Mouse (Mus musculus) CH12.LX (cell line): ENCODE data around the gene Slc7a15. TPM values are rescaled to one million over a fixed set of nuclear protein-coding genes. Genes with fewer than 3 reads are reported as not detected.
A peak's percentile ranks its signal among the peaks of the same experiment; 100 is the strongest.
"Not testable (repeated sequence)": the region's sequence is repeated elsewhere in the genome, so short reads cannot be mapped to it uniquely, and the experiment has no call there.

Source experiments
- DNase-seq: peaks from one replicate; pipeline ENCODE4 v3.0.0-alpha.2; 2013; ENCODE audit errors: extremely low read depth
- H3K27ac ChIP-seq: 2 replicates; pipeline ENCODE4 v1.5.1; 2012; ENCODE audit warnings: low read depth, mild to moderate bottlenecking, control low read depth, moderate library complexity; ENCODE audit not compliant: insufficient read depth
- H3K27me3 ChIP-seq: replicated peaks from 2 replicates; pipeline ENCODE3; 2012; ENCODE audit warnings: inconsistent platforms
- H3K36me3 ChIP-seq, 2 experiments: replicated peaks in 1 of 2; 2 replicates each; pipeline versions ENCODE3 to v1.6.1; 2012; ENCODE audit warnings: inconsistent platforms in 1 of 2, low read length in 1 of 2, mild to moderate bottlenecking in 1 of 2, mixed read lengths in 1 of 2, moderate library complexity in 1 of 2; ENCODE audit not compliant: control insufficient read depth in 1 of 2, insufficient read depth in 1 of 2
- H3K4me1 ChIP-seq, 2 experiments: 2 replicates each; pipeline ENCODE4 v1.6.1; 2012; ENCODE audit warnings: inconsistent platforms in 1 of 2, moderate library complexity in 1 of 2; ENCODE audit not compliant: insufficient read depth in 2 of 2, control insufficient read depth in 1 of 2
- H3K4me2 ChIP-seq: 2 replicates; pipeline ENCODE4 v1.6.1; 2012; ENCODE audit warnings: low read depth, mild to moderate bottlenecking, control low read depth; ENCODE audit not compliant: poor library complexity, insufficient read depth, severe bottlenecking
- H3K4me3 ChIP-seq, 3 experiments: fragments of 150-350 bp in 1 of 3; sonication (generic) in 1 of 3; replicated peaks in 1 of 3; 2 replicates each; pipeline versions ENCODE3 to v1.5.1; 2011 to 2012; ENCODE audit warnings: low read depth in 2 of 3, low read length in 2 of 3, mild to moderate bottlenecking in 2 of 3, moderate library complexity in 2 of 3, control low read depth in 1 of 3, improper control_type of control experiment in 1 of 3, inconsistent platforms in 1 of 3, mixed read lengths in 1 of 3; ENCODE audit not compliant: poor library complexity in 1 of 3
- H3K79me2 ChIP-seq: replicated peaks from 2 replicates; pipeline ENCODE4 v1.6.1; 2012; ENCODE audit warnings: mild to moderate bottlenecking, moderate library complexity; ENCODE audit not compliant: control insufficient read depth, poor library complexity, insufficient read depth, severe bottlenecking; ENCODE audit errors: extremely low read depth
- H3K9ac ChIP-seq: 2 replicates; pipeline ENCODE4 v1.6.1; 2012; ENCODE audit warnings: low read depth, mild to moderate bottlenecking, control low read depth, moderate library complexity; ENCODE audit not compliant: insufficient read depth
- H3K9me3 ChIP-seq: replicated peaks from 2 replicates; pipeline ENCODE3; 2012; ENCODE audit warnings: low read length, inconsistent platforms, mixed read lengths
- BHLHE40 ChIP-seq: IDR thresholded peaks from 2 replicates; pipeline ENCODE4 v1.6.1; 2011; ENCODE audit warnings: mild to moderate bottlenecking, low read depth, low read length, improper control_type of control experiment
- CHD2 ChIP-seq: IDR thresholded peaks from 2 replicates; pipeline ENCODE4 v1.6.1; 2011; ENCODE audit warnings: low read length, improper control_type of control experiment
- E2F4 ChIP-seq: IDR thresholded peaks from 2 replicates; pipeline ENCODE4 v1.6.1; 2011; ENCODE audit warnings: low read depth, low read length, improper control_type of control experiment; ENCODE audit not compliant: insufficient replicate concordance
- GABPA ChIP-seq: IDR thresholded peaks from 2 replicates; pipeline ENCODE4 v1.6.1; 2012; ENCODE audit warnings: low read depth, low read length, improper control_type of control experiment, inconsistent platforms; ENCODE audit not compliant: insufficient replicate concordance
- IRF4 ChIP-seq: IDR thresholded peaks from 2 replicates; pipeline ENCODE4 v1.6.1; 2014; ENCODE audit warnings: low read depth, mild to moderate bottlenecking, inconsistent platforms, low read length, improper control_type of control experiment
- KAT2A ChIP-seq: IDR thresholded peaks from 2 replicates; pipeline ENCODE4 v1.6.1; 2012; ENCODE audit warnings: low read length, improper control_type of control experiment, inconsistent platforms; ENCODE audit not compliant: insufficient replicate concordance
- MYC ChIP-seq: IDR thresholded peaks from 2 replicates; pipeline ENCODE4 v1.6.1; 2011; ENCODE audit warnings: low read depth, mild to moderate bottlenecking, improper control_type of control experiment, low read length
- NELFE ChIP-seq: IDR thresholded peaks from 2 replicates; pipeline ENCODE4 v1.6.1; 2011; ENCODE audit warnings: low read depth, low read length, improper control_type of control experiment
- NRF1 ChIP-seq: IDR thresholded peaks from 2 replicates; pipeline ENCODE4 v1.6.1; 2014; ENCODE audit warnings: low read depth, mild to moderate bottlenecking, inconsistent platforms, low read length, improper control_type of control experiment, moderate library complexity
- PAX5 ChIP-seq: IDR thresholded peaks from 2 replicates; pipeline ENCODE4 v1.6.1; 2012; ENCODE audit warnings: low read length, inconsistent platforms, mixed read lengths
- POLR2A ChIP-seq: IDR thresholded peaks from 2 replicates; pipeline ENCODE4 v1.6.1; 2011; ENCODE audit warnings: low read depth, mild to moderate bottlenecking, improper control_type of control experiment, low read length
- RCOR1 ChIP-seq: conservative IDR thresholded peaks from 2 replicates; pipeline ENCODE4 v1.6.1; 2012; ENCODE audit warnings: low read depth, mild to moderate bottlenecking, inconsistent platforms, low read length, improper control_type of control experiment
- SIN3A ChIP-seq: IDR thresholded peaks from 2 replicates; pipeline ENCODE4 v1.6.1; 2012; ENCODE audit warnings: low read length, improper control_type of control experiment, inconsistent platforms
- TBP ChIP-seq: conservative IDR thresholded peaks from 2 replicates; pipeline ENCODE4 v1.6.1; 2011; ENCODE audit warnings: low read depth, low read length, improper control_type of control experiment
- UBTF ChIP-seq: IDR thresholded peaks from 2 replicates; pipeline ENCODE4 v1.6.1; 2012; ENCODE audit warnings: low read depth, mild to moderate bottlenecking, inconsistent platforms, low read length, improper control_type of control experiment, moderate library complexity
- USF1 ChIP-seq: IDR thresholded peaks from 2 replicates; pipeline ENCODE4 v1.6.1; 2014; ENCODE audit warnings: low read depth, mild to moderate bottlenecking, inconsistent platforms, low read length, improper control_type of control experiment
- ZNF384 ChIP-seq: IDR thresholded peaks from 2 replicates; pipeline ENCODE4 v1.6.1; 2012; ENCODE audit warnings: low read depth, low read length, improper control_type of control experiment, inconsistent platforms
- dilution Hi-C: fragments of 300-500 bp; cut with MboI; formaldehyde crosslinking; loops from 2 replicates; pipeline ENCODE4 v1.14.3; 2020; ENCODE audit warnings: low sequenced_read_pairs; ENCODE audit not compliant: extremely low pct_unique_long_range_greater_than_20kb, extremely low pct_ligation_motif_present
- in situ Hi-C: fragments of 300-500 bp; cut with MboI; formaldehyde crosslinking; loops from 3 replicates; pipeline ENCODE4 v1.14.3; 2019; ENCODE audit warnings: low sequenced_read_pairs, low pct_ligation_motif_present, low pct_unique_long_range_greater_than_20kb, mixed read lengths
- polyA plus RNA-seq: library from polyadenylated mRNA; unstranded; fragments of >175 nt; gene quantifications from 2 replicates; pipeline ENCODE4 v1.2.1, GENCODE M21; 2012; ENCODE audit warnings: low read depth; ENCODE audit not compliant: insufficient read length
- total RNA-seq, 2 experiments: library from RNA; depleted of rRNA; stranded (reverse); fragments of 300-350 nt in 1 of 2; fragments of >200 nt in 1 of 2; gene quantifications; 2 replicates each; pipeline ENCODE4 v1.2.3; 2012 to 2014

The Slc7a15 gene
- not detected in 2 replicates for total RNA-seq (2012; rRNA removed)
- not detected in 2 replicates for total RNA-seq (2014; rRNA removed)
- polyA plus RNA-seq = not detected in 2 replicates

DNA sequence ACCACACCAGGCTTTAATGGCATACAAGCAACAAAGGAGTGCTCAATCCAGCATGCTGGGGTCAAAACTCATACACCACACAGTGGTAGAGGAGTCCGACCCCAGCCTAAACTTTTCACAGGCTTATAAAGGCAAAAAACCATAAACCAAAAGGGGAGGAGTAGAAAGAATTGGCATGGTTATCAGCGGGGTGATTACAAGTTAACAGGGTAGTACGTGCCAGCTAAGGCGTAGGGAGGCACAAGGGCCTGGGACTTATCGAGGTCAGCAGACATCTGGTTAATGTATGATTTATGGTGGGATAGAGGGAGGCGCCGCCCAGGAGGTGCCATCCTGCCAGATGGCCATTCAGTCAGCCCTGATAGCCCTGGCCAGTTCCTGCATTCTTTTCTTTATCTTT, at the start of gene Slc7a15:
Gene Slc7a15 (minus strand): TSS at position 101 of the 400 bp plus-strand sequence.
- H3K9me3 ChIP-seq, H3K4me2 ChIP-seq, H3K36me3 ChIP-seq, H3K4me3 ChIP-seq, H3K4me1 ChIP-seq, H3K27me3 ChIP-seq, H3K79me2 ChIP-seq, H3K9ac ChIP-seq, dilution Hi-C loops, DNase-seq, H3K27ac ChIP-seq, in situ Hi-C loops: not testable (repeated sequence)

DNA sequence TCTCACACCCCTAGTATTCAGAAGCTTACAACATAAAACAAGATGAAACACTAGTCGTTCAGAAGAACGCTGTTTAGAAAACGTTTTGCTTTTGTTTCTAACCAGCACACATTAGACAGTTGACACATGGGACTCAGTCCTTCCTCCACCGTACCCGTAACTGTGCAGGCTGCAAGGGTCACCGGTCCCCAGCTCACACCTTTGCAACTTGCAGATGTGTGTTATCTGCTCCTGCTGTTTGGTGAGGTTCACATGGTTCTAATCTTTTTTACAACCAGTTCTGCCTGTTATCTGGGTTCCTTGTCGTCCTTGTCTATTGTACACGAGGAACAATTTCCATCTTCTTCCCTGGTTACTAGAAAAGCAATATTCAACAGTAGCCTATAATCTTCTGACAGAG, 49.3 kb upstream of the Slc7a15 start:
- H3K9me3 ChIP-seq, H3K36me3 ChIP-seq, H3K4me2 ChIP-seq, H3K4me1 ChIP-seq, H3K9ac ChIP-seq, DNase-seq, H3K79me2 ChIP-seq, in situ Hi-C loops, H3K4me3 ChIP-seq, H3K27me3 ChIP-seq, H3K27ac ChIP-seq, dilution Hi-C loops: not testable (repeated sequence)

DNA sequence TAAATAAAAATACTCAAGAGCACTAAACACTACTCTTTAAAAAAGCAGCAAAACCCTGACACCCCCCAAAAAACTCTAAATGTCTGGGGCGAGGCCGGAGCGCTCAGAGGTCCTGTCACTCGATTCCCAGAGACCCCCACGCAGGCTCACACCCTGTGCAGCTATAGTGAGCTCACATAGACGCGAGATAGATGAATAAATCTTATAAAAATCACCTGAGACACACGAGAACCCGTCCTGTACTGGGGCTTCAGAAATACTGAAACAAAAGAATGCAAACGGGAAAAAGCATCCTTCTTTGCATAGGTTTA, 42.5 kb upstream of the Slc7a15 start:
- no peak for DNase-seq
- Histone ChIP-seq H3K27ac (no peak overlapping the region), H3K4me3 (peak overlapping the region; percentile 54 to 92 (median 58)), H3K27me3 (no peaks in the 10 kb centered on the region), H3K79me2 (no peaks in the 10 kb centered on the region), H3K4me1 (peaks cover 0 to 6% of the 10 kb centered on the region in 2 experiments; a peak in 2 of 4 replicates), H3K36me3 (peaks cover 2 to 3% of the 10 kb centered on the region in 2 experiments), H3K9me3 (peaks cover 2% of the 10 kb centered on the region), H3K4me2 (peak overlapping the region; percentile 96), H3K9ac (peak overlapping the region; percentile 96)
- no peak for TF ChIP-seq BHLHE40
- TF ChIP-seq UBTF = no peak
- no peak for TF ChIP-seq ZNF384
- TF ChIP-seq TBP = no peak
- no peak for TF ChIP-seq IRF4
- in situ Hi-C loops = no loop called here
- dilution Hi-C loops = no loop called here

DNA sequence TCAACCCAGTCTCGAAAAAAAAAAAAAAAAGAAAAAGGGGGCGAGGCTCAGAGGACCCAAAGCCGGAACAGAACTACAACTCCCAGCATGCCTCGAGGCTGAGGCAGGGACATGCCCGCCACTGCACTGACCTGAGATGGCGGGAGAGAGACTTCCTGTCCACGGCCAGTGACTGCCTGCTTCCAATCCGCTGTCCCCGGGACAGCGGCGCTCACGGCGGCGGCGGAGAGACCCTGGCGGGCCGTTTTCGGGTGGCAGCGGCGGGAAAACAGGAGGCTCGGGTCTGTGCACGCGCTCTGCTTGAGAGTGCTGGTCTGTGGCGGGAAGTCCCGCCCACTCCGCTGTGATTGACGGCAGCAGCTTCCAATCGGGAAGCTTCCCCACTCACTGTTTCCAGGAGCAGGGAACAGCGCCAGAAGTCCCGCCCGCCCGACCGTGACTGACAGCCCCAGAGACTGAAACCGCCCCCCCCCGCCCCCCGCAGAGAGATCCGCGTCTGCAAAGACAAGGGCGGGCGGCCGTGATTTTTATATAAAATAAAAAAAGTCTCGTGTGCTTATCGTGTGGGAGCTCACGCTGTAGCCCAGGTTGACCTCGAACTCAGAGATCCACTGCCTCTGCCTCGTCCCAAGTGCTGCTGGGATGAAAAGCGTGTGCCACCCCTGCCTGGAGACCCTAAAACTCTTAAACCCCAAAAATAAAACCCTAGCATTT, 42.0 kb upstream of the Slc7a15 start:
- dilution Hi-C loops = no loop called here
- H3K4me2 ChIP-seq = peak overlapping the region; percentile 96
- H3K79me2 ChIP-seq = no peaks in the 10 kb centered on the region
- peaks cover 2% of the 10 kb centered on the region for H3K9me3 ChIP-seq
- H3K9ac ChIP-seq = peak overlapping the region; percentile 96
- H3K27me3 ChIP-seq = no peaks in the 10 kb centered on the region
- peak overlapping the region; percentile 87 for H3K27ac ChIP-seq
- H3K4me3 ChIP-seq = peak overlapping the region; percentile 78 to 92 (median 80)
- peak; percentile 89 for DNase-seq
- peaks cover 2 to 3% of the 10 kb centered on the region in 2 experiments for H3K36me3 ChIP-seq
- in situ Hi-C loops = no loop called here
- peaks cover 0 to 6% of the 10 kb centered on the region in 2 experiments; a peak in 2 of 4 replicates for H3K4me1 ChIP-seq
- peak; percentile 91; the same call in 1 of the 2 replicates for TF ChIP-seq E2F4
- 0 out of 2 replicates have a peak, but pooled peaks have one; percentile 25 for TF ChIP-seq TBP
- TF ChIP-seq GABPA = peak; percentile 31; the same call in 1 of the 2 replicates
- TF ChIP-seq RCOR1 = no peak
- no peak for TF ChIP-seq USF1
- no peak for TF ChIP-seq PAX5
- TF ChIP-seq NELFE = 0 out of 2 replicates have a peak, but pooled peaks have one; percentile 33
- peak; percentile 89 for TF ChIP-seq CHD2
- peak; percentile 61; the same call in 1 of the 2 replicates for TF ChIP-seq POLR2A
- TF ChIP-seq UBTF = no peak
- peak; percentile 88 for TF ChIP-seq MYC
- peak; percentile 86 for TF ChIP-seq SIN3A
- TF ChIP-seq KAT2A = peak; percentile 94
- peak; percentile 76 for TF ChIP-seq NRF1
- TF ChIP-seq IRF4 = peak; percentile 58
